Mouse (Mus musculus) stomach, postnatal 0 days (tissue): ENCODE measurements around the gene Csrnp2.

Experiments
- CTCF ChIP-seq: IDR thresholded peaks from 2 replicates; pipeline ENCODE4 v1.5.1; 2016; ENCODE audit warnings: antibody characterized with exemption, low read depth, mild to moderate bottlenecking, moderate library complexity
- EP300 ChIP-seq: optimal IDR thresholded peaks from 2 replicates; pipeline ENCODE3; 2016; ENCODE audit warnings: antibody characterized with exemption

GRCm38 (mm10) chr15:100489263-100489662 lies 6.0 kb downstream of the Csrnp2 start:
- no peak for TF ChIP-seq EP300
- no peak for TF ChIP-seq CTCF
